Mouse (Mus musculus) neural tube, embryonic 15.5 days (tissue): ENCODE data around the gene Tigd4. TPM values are rescaled to one million over a fixed set of nuclear protein-coding genes. Genes with fewer than 3 reads are reported as not detected.

Experiments
- ATAC-seq: fragments of 200-750 bp; cut with Nextera tagmentation; 2 replicates; pipeline ENCODE4 v1.8.0; 2017; ENCODE audit warnings: mild to moderate bottlenecking, moderate TSS enrichment, moderate library complexity; ENCODE audit not compliant: low FRiP score
- H3K27ac ChIP-seq: fragments of 300-500 bp; sonication (generic); replicated peaks from 2 replicates; pipeline ENCODE4 v1.5.1; 2015; ENCODE audit warnings: mild to moderate bottlenecking, inconsistent platforms
- H3K27me3 ChIP-seq: fragments of 300-500 bp; sonication (generic); replicated peaks from 2 replicates; pipeline ENCODE4 v1.6.1; 2015; ENCODE audit warnings: inconsistent platforms
- H3K36me3 ChIP-seq: fragments of 300-500 bp; sonication (generic); 2 replicates; pipeline ENCODE4 v1.6.1; 2015; ENCODE audit warnings: inconsistent platforms
- H3K4me1 ChIP-seq: fragments of 300-500 bp; sonication (generic); 2 replicates; pipeline ENCODE4 v1.6.1; 2015; ENCODE audit warnings: inconsistent platforms
- H3K4me2 ChIP-seq: fragments of 300-500 bp; sonication (generic); 2 replicates; pipeline ENCODE4 v1.6.1; 2015; ENCODE audit warnings: inconsistent platforms, mild to moderate bottlenecking, moderate library complexity
- H3K4me3 ChIP-seq: fragments of 300-500 bp; sonication (generic); replicated peaks from 2 replicates; pipeline ENCODE4 v1.5.1; 2015; ENCODE audit warnings: mild to moderate bottlenecking, inconsistent platforms
- H3K9ac ChIP-seq: fragments of 300-500 bp; sonication (generic); replicated peaks from 2 replicates; pipeline ENCODE4 v1.6.1; 2015; ENCODE audit warnings: mild to moderate bottlenecking, inconsistent platforms
- H3K9me3 ChIP-seq: fragments of 300-500 bp; sonication (generic); replicated peaks from 2 replicates; pipeline ENCODE4 v1.6.1; 2016; ENCODE audit warnings: inconsistent platforms
- WGBS: fragments of 180-500 bp; shearing (Covaris S2); methylation state at CpG from one replicate; pipeline ENCODE4 v1.1.7; 2015; ENCODE audit warnings: mixed read lengths; 5-methylcytosine and 5-hydroxymethylcytosine counted together
- polyA plus RNA-seq: library from polyadenylated mRNA; unstranded; fragments of >200 nt; fragmentation: Nextera tagmentation; extraction: Ambion mirVana; gene quantifications from 2 replicates; pipeline ENCODE4 v1.2.1, GENCODE M21; 2015

Gene Tigd4
- polyA plus RNA-seq, 1 experiment from 2014 or later, result 0.14 TPM

DNA sequence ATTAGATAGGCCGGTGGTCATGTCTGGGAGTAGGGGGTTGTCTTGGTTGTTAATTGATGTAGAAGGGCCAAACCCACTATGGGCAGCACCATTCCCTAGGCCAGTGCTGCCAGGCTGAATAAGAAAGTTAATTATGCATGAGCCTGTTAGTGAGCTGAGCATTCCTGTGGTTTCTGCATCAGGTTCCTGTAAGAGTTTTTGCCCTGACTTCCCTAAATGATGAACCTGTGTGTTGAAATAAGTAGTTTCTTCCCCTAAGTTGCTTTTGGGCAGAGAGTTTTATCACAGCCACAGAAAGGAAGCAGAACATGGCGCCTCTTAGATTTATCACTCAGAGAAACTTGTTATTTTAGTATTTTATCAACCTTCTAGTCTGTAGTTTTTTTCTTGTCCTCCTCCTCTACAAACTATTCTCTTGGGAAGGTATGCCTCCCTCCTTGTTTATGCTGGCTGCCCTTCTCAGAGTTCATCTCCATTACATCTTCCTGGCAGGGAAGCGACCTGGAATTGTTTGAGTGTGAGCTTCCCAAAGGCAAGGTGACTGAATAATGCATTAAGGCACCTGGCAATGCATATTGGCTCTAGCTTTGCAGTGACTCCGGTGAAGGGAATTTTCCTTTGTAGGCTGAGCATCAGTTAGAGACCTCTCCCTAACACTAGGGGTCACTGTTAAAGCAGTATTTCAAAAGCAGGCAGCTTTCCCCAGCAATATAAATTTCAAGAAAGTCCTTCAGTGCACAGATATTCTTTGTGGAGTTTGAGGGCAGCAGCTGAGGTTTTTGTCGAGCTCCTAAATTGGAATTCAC lies 21.9 kb downstream of the Tigd4 start:
- no peak; the same call in 1 of the 2 replicates for ATAC-seq
- H3K36me3 ChIP-seq, result no peaks in the 10 kb centered on the region

DNA sequence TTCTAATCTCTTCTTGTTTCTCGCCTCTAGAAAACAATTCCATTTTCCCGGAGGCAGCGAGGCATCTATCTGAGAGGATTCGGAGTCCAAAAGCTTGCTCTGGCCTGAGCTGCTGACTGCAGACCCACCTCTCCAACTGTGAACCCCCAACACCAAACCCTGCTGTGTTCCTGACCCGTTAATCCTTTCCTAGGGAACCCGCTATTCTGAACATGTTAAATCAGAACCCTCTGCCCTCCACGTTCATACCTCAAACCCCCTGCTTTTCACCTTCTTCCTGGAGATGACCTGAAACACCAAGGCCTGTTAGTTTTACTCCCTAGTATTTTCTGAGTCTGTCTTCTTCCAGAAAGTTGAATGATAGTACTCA lies 22.5 kb downstream of the Tigd4 start:
- no peak overlapping the region for H3K27ac ChIP-seq
- no peaks in the 10 kb centered on the region for H3K36me3 ChIP-seq
- H3K4me2 ChIP-seq, result no peak overlapping the region
- H3K9ac ChIP-seq, result no peak overlapping the region
- no peak for ATAC-seq
- no peaks in the 10 kb centered on the region for H3K9me3 ChIP-seq
- 46% methylated on average over 7 of the region's 7 CpGs for WGBS
- no peaks in the 10 kb centered on the region for H3K27me3 ChIP-seq
- no peaks in the 10 kb centered on the region for H3K4me1 ChIP-seq
- no peak overlapping the region for H3K4me3 ChIP-seq

More for the DNA sequence above, 21.9 kb downstream of the Tigd4 start:
- 27% methylated on average over 5 of the region's 5 CpGs for WGBS
- no peak overlapping the region for H3K4me2 ChIP-seq
- no peak overlapping the region for H3K27ac ChIP-seq
- no peaks in the 10 kb centered on the region for H3K4me1 ChIP-seq
- H3K27me3 ChIP-seq, result no peaks in the 10 kb centered on the region
- no peak overlapping the region for H3K4me3 ChIP-seq
- no peak overlapping the region for H3K9ac ChIP-seq
- no peaks in the 10 kb centered on the region for H3K9me3 ChIP-seq

DNA sequence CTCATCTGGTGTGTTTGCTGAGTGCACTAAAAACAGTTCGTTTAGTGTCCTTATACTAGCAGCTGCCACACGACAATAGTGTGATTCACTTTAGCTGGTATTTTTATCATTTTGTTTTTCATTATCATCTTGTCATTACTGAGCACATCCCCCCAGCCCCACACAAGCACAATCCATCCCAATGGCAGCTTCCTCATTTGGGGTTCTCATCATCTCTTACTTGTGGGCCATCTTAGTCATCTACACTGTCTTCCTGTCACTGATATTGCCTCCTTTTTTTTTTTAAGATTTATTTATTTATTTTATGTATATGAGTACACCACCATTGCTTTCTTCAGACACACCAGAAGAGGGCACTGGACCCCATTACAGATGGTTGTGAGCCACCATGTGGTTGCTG lies 25.3 kb downstream of the Tigd4 start:
- Histone ChIP-seq H3K4me1 (no peaks in the 10 kb centered on the region), H3K9ac (no peak overlapping the region), H3K27me3 (no peaks in the 10 kb centered on the region), H3K27ac (no peak overlapping the region), H3K36me3 (no peaks in the 10 kb centered on the region), H3K4me3 (no peak overlapping the region), H3K4me2 (no peak overlapping the region), H3K9me3 (no peaks in the 10 kb centered on the region)
- no peak for ATAC-seq
- WGBS, result 87% methylated on average over 2 of the region's 2 CpGs

DNA sequence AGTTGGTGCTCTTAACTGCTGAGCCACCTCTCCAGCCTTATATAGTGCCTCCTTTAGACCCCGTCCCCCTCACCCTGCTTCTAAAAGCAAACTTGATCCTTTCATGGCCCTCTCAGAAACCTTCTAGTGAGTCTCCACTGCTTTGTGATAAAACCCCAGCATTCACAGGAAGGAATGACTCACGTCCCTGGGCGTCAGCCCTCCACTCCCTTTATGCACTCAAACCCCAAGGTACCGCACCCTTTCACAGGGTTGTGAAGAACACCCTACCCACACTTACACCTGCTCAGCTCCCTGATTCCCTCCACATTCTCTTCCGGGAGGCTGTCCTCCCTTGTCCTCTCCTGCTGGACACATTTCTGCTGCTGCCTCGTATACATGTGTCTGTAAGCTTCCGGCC lies 25.7 kb downstream of the Tigd4 start:
- WGBS, result 97% methylated on average over 7 of the region's 7 CpGs
- ATAC-seq, result no peak
- no peaks in the 10 kb centered on the region for H3K27me3 ChIP-seq

DNA sequence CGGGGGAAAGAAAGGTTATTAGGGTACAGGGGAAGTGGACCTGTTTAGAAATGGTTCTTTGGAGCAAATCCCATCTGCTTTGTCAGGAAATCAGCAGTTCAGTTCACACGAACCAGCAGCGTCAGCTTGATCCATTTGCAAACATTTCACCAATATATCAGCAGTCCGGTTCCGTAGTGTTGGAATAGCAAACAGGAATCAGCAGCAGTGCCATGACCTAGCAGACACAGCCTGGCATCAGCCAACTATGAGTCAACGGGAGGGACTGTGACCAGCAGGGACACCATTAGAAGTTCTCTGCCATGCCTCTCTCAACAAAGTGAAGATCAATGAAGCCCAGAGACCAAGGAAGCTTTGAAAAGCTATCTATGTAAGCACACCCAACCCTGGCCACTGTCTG lies 26.4 kb downstream of the Tigd4 start:
- ATAC-seq, result no peak
- Histone ChIP-seq H3K9ac (no peak overlapping the region), H3K36me3 (no peaks in the 10 kb centered on the region), H3K9me3 (no peaks in the 10 kb centered on the region), H3K27me3 (no peaks in the 10 kb centered on the region), H3K4me3 (no peak overlapping the region), H3K27ac (no peak overlapping the region), H3K4me1 (no peaks in the 10 kb centered on the region), H3K4me2 (no peak overlapping the region)
- 93% methylated on average over 6 of the region's 6 CpGs for WGBS

More for the DNA sequence above, 25.7 kb downstream of the Tigd4 start:
- Histone ChIP-seq H3K9me3 (no peaks in the 10 kb centered on the region), H3K27ac (no peak overlapping the region), H3K9ac (no peak overlapping the region), H3K4me3 (no peak overlapping the region), H3K36me3 (no peaks in the 10 kb centered on the region), H3K4me1 (no peaks in the 10 kb centered on the region), H3K4me2 (no peak overlapping the region)

DNA sequence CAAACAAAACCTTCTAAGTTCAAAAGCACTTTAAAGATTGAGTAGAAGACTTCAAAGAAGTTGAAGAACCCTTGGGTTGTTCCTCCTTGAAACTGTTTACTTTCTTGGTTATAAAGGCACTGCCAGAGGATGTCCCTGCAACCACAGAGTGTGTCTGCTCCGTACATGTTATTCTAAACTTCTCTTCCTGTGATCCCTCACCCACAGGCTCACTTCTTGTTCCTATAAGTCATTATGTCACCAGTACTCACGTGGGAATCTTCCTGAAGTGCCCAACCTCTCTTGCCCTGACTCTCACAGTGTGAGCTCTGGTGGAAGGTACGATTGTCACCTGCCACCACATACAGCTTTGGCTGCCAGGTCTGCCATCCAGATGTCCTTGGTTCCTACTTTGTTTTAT lies 28.7 kb downstream of the Tigd4 start:
- H3K9me3 ChIP-seq, result no peaks in the 10 kb centered on the region
- ATAC-seq, result no peak
- no peak overlapping the region for H3K9ac ChIP-seq
- no peaks in the 10 kb centered on the region for H3K27me3 ChIP-seq
- H3K4me2 ChIP-seq, result no peak overlapping the region
- 69% methylated on average over 3 of the region's 3 CpGs for WGBS
- H3K4me3 ChIP-seq, result no peak overlapping the region
- H3K27ac ChIP-seq, result no peak overlapping the region
- no peaks in the 10 kb centered on the region for H3K4me1 ChIP-seq
- no peaks in the 10 kb centered on the region for H3K36me3 ChIP-seq

- no peak for ATAC-seq
- 95% methylated on average over 9 of the region's 9 CpGs for WGBS
- H3K27ac ChIP-seq, result no peak overlapping the region
These were observed 38.2 kb downstream of the Tigd4 start for GRCm38 (mm10) chr3:84631586-84631985.

DNA sequence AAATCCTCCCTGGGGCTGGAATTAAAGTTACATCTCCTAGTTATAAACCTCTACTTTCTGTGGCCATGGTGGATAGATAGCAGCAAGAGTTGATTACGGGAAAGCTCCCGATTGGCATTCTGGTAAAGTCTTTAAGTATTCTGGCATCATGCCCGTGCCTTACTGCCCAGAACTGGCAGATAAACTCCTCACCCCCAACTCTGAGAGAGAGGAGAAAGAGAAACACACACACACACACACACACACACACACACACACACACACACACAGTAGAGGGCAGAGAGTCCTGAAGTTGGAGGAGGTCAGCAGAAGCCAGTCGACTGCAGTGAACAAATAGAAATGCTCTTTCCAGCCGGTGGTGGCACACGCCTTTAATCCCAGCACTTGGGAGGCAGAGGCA lies 43.7 kb downstream of the Tigd4 start:
- Histone ChIP-seq H3K4me2 (no peak overlapping the region), H3K27me3 (no peaks in the 10 kb centered on the region), H3K9ac (no peak overlapping the region), H3K9me3 (no peaks in the 10 kb centered on the region), H3K4me1 (peaks cover 3% of the 10 kb centered on the region; the same call in 1 of the 2 replicates), H3K36me3 (no peaks in the 10 kb centered on the region), H3K27ac (no peak overlapping the region), H3K4me3 (no peak overlapping the region)
- WGBS, result 74% methylated on average over 6 of the region's 6 CpGs
- no peak for ATAC-seq

More at GRCm38 (mm10) chr3:84631586-84631985, 38.2 kb downstream of the Tigd4 start:
- Histone ChIP-seq H3K27me3 (no peaks in the 10 kb centered on the region), H3K4me3 (no peak overlapping the region), H3K4me1 (no peaks in the 10 kb centered on the region), H3K9ac (no peak overlapping the region), H3K36me3 (no peaks in the 10 kb centered on the region), H3K9me3 (no peaks in the 10 kb centered on the region), H3K4me2 (no peak overlapping the region)

GRCm38 (mm10) chr3:84637890-84638578 lies 44.7 kb downstream of the Tigd4 start:
- Histone ChIP-seq H3K36me3 (no peaks in the 10 kb centered on the region), H3K9me3 (no peaks in the 10 kb centered on the region), H3K4me1 (peaks cover 3% of the 10 kb centered on the region; the same call in 1 of the 2 replicates), H3K4me3 (no peak overlapping the region), H3K27me3 (no peaks in the 10 kb centered on the region), H3K4me2 (no peak overlapping the region), H3K9ac (no peak overlapping the region), H3K27ac (no peak overlapping the region)
- ATAC-seq, result no peak
- 77% methylated on average over 12 of the region's 12 CpGs for WGBS

- no peaks in the 10 kb centered on the region for H3K36me3 ChIP-seq
- H3K9me3 ChIP-seq, result no peaks in the 10 kb centered on the region
- peaks cover 3% of the 10 kb centered on the region; the same call in 1 of the 2 replicates for H3K4me1 ChIP-seq
- 96% methylated on average over 4 of the region's 4 CpGs for WGBS
- H3K27ac ChIP-seq, result no peak overlapping the region
- H3K9ac ChIP-seq, result no peak overlapping the region
- H3K27me3 ChIP-seq, result no peaks in the 10 kb centered on the region
- no peak for ATAC-seq
- H3K4me2 ChIP-seq, result no peak overlapping the region
- H3K4me3 ChIP-seq, result no peak overlapping the region
These were observed 45.5 kb downstream of the Tigd4 start for GRCm38 (mm10) chr3:84638858-84639257.

- no peaks in the 10 kb centered on the region for H3K9me3 ChIP-seq
- no peaks in the 10 kb centered on the region for H3K27me3 ChIP-seq
- WGBS, result 44% methylated on average over 11 of the region's 11 CpGs
- H3K9ac ChIP-seq, result no peak overlapping the region
- peaks cover 3% of the 10 kb centered on the region; the same call in 1 of the 2 replicates for H3K4me1 ChIP-seq
- no peak overlapping the region for H3K4me2 ChIP-seq
- H3K27ac ChIP-seq, result no peak overlapping the region
- no peak overlapping the region for H3K4me3 ChIP-seq
- ATAC-seq, result no peak
- H3K36me3 ChIP-seq, result no peaks in the 10 kb centered on the region
These were observed 46.6 kb downstream of the Tigd4 start for GRCm38 (mm10) chr3:84639767-84640500.
